Mouse (Mus musculus): ENCODE results near the gene Taar4.
A peak's percentile ranks its signal among the peaks of the same experiment; 100 is the strongest.

The Taar4 gene

GRCm38 (mm10) chr10:23960444-23960915 is at the start of gene Taar4:
Gene Taar4 (plus strand): TSS chr10:23960494.
- DNase-seq (ENCODE audit: low read depth, low spot score), result no peak

GRCm38 (mm10) chr10:23920056-23920455 is 40.2 kb upstream of the Taar4 start, which contains the start of gene Taar1:
Gene Taar1 (plus strand): TSS chr10:23920356.
- DNase-seq (ENCODE audit: low read depth, low spot score), result no peak

GRCm38 (mm10) chr10:23922468-23922867 is 37.8 kb upstream of the Taar4 start:
- DNase-seq (ENCODE audit: low read depth, low spot score), result no peak

GRCm38 (mm10) chr10:23923941-23924340 is 36.4 kb upstream of the Taar4 start:
- no peak for DNase-seq (ENCODE audit: low read depth, low spot score)

- DNase-seq (ENCODE audit: low read depth, low spot score), result no peak
These were observed 22.7 kb upstream of the Taar4 start for GRCm38 (mm10) chr10:23937613-23938012.

- DNase-seq (ENCODE audit: low read depth, low spot score), result peak; percentile 9
These were observed 22.0 kb upstream of the Taar4 start, which contains the start of gene Taar2 for GRCm38 (mm10) chr10:23938312-23938711. Gene Taar2 (plus strand): TSS chr10:23938572.

GRCm38 (mm10) chr10:23942465-23942864 is 17.8 kb upstream of the Taar4 start:
- DNase-seq (ENCODE audit: low read depth, low spot score), result peak; percentile 7

GRCm38 (mm10) chr10:23948026-23948425 is 12.3 kb upstream of the Taar4 start:
- no peak for DNase-seq (ENCODE audit: low read depth, low spot score)

GRCm38 (mm10) chr10:23949508-23950005 is 10.7 kb upstream of the Taar4 start, which contains the start of gene Taar3:
Gene Taar3 (plus strand): TSS chr10:23949558.
- peak; percentile 21 for DNase-seq (ENCODE audit: low read depth, low spot score)

- DNase-seq (ENCODE audit: low read depth, low spot score), result no peak
These were observed 8.6 kb upstream of the Taar4 start for GRCm38 (mm10) chr10:23951714-23952113.

GRCm38 (mm10) chr10:23959071-23959470 is 1.2 kb upstream of the Taar4 start:
- DNase-seq (ENCODE audit: low read depth, low spot score), result no peak

- no peak for DNase-seq (ENCODE audit: low read depth, low spot score)
These were observed 3.1 kb downstream of the Taar4 start for GRCm38 (mm10) chr10:23963444-23963843.

GRCm38 (mm10) chr10:23964921-23965610 is 4.8 kb downstream of the Taar4 start:
- no peak for DNase-seq (ENCODE audit: low read depth, low spot score)

GRCm38 (mm10) chr10:23970656-23971165 is 10.4 kb downstream of the Taar4 start, which contains the start of gene Taar5:
Gene Taar5 (plus strand): TSS chr10:23970706.
- no peak for DNase-seq (ENCODE audit: low read depth, low spot score)

- DNase-seq (ENCODE audit: low read depth, low spot score), result no peak
These were observed 11.0 kb downstream of the Taar4 start for GRCm38 (mm10) chr10:23971256-23971655.

- no peak for DNase-seq (ENCODE audit: low read depth, low spot score)
These were observed 17.7 kb downstream of the Taar4 start for GRCm38 (mm10) chr10:23977958-23978357.

GRCm38 (mm10) chr10:23978901-23979705 is 18.8 kb downstream of the Taar4 start:
- peak; percentile 90 for DNase-seq (ENCODE audit: low read depth, low spot score)

GRCm38 (mm10) chr10:23985546-23985945 is 25.3 kb downstream of the Taar4 start, which contains the start of gene Taar6:
Gene Taar6 (minus strand): TSS chr10:23985646.
- no peak for DNase-seq (ENCODE audit: low read depth, low spot score)

- no peak for DNase-seq (ENCODE audit: low read depth, low spot score)
These were observed 26.1 kb downstream of the Taar4 start for GRCm38 (mm10) chr10:23986419-23986818.

GRCm38 (mm10) chr10:23993381-23993780 is 33.1 kb downstream of the Taar4 start, which contains the start of gene Taar7a:
Gene Taar7a (minus strand): TSS chr10:23993481.
- DNase-seq (ENCODE audit: low read depth, low spot score), result no peak

GRCm38 (mm10) chr10:23999639-24000038 is 39.3 kb downstream of the Taar4 start, which contains the start of gene Taar7b:
Gene Taar7b (plus strand): TSS chr10:23999939.
- DNase-seq (ENCODE audit: low read depth, low spot score), result no peak

- DNase-seq (ENCODE audit: low read depth, low spot score), result no peak
These were observed 46.1 kb downstream of the Taar4 start for GRCm38 (mm10) chr10:24006442-24006841.

Measured in mesoderm, embryonic 11.5 days (tissue).